Mouse (Mus musculus): ENCODE measurements at regions not wholly inside any gene's neighbourhood (a gene's known extent, or its start where the extent isn't known, plus 50 kb on each side); places are given as distances from the start of the nearest gene placed in this dataset.

- CTCF ChIA-PET: interaction anchor here in 1 of 4 experiments (0.5 kb wide), 1 partner anchor 1248 kb away, joined by 3 read pairs; no protein-coding TSS in a partner anchor
- POLR2A ChIA-PET: no interaction called here
Observed at GRCm38 (mm10) chr10:104367219-104367618, 173.4 kb downstream of the Gm4340 start.

GRCm38 (mm10) chr10:104374567-104374966, 180.7 kb downstream of the Gm4340 start:
- CTCF ChIA-PET: no interaction called here
- POLR2A ChIA-PET: no interaction called here

- CTCF ChIA-PET: no interaction called here
- POLR2A ChIA-PET: no interaction called here
Observed at GRCm38 (mm10) chr10:104388254-104388653, 194.4 kb downstream of the Gm4340 start.

- ChIA-PET POLR2A (no interaction called here), CTCF (no interaction called here)
Observed at GRCm38 (mm10) chr10:104395711-104396110, 201.9 kb downstream of the Gm4340 start.

- POLR2A ChIA-PET: no interaction called here
- CTCF ChIA-PET: no interaction called here
Observed at GRCm38 (mm10) chr10:104408751-104409150, 214.9 kb downstream of the Gm4340 start.

- ChIA-PET CTCF (no interaction called here), POLR2A (no interaction called here)
Observed at GRCm38 (mm10) chr10:104422541-104422940, 228.7 kb downstream of the Gm4340 start.

- ChIA-PET CTCF (no interaction called here), POLR2A (no interaction called here)
Observed at GRCm38 (mm10) chr10:104423161-104423560, 229.3 kb downstream of the Gm4340 start.

- POLR2A ChIA-PET: no interaction called here
- CTCF ChIA-PET: no interaction called here
Observed at GRCm38 (mm10) chr10:104423761-104424160, 229.9 kb downstream of the Gm4340 start.

GRCm38 (mm10) chr10:104444926-104445325, 251.1 kb downstream of the Gm4340 start:
- CTCF ChIA-PET: interaction anchor here in 1 of 4 experiments (0.6 kb wide), 1 partner anchor 944 kb away, joined by 5 read pairs; no protein-coding TSS in a partner anchor

GRCm38 (mm10) chr10:104455549-104456351, 261.9 kb downstream of the Gm4340 start:
- POLR2A ChIA-PET: no interaction called here
- CTCF ChIA-PET: no interaction called here

More at GRCm38 (mm10) chr10:104444926-104445325, 251.1 kb downstream of the Gm4340 start:
- POLR2A ChIA-PET: no interaction called here

- CTCF ChIA-PET: no interaction called here
- POLR2A ChIA-PET: no interaction called here
Observed at GRCm38 (mm10) chr10:104456352-104456725, 262.5 kb downstream of the Gm4340 start.

GRCm38 (mm10) chr10:104486226-104486944, 292.5 kb downstream of the Gm4340 start:
- CTCF ChIA-PET: no interaction called here

GRCm38 (mm10) chr10:104489301-104489700, 295.5 kb downstream of the Gm4340 start:
- POLR2A ChIA-PET: no interaction called here
- CTCF ChIA-PET: no interaction called here

More at GRCm38 (mm10) chr10:104486226-104486944, 292.5 kb downstream of the Gm4340 start:
- POLR2A ChIA-PET: interaction anchor here in 1 of 4 experiments (0.8 kb wide), 1 partner anchor 802 kb away, joined by 5 read pairs; no protein-coding TSS in a partner anchor

GRCm38 (mm10) chr10:104490943-104491631, 297.2 kb downstream of the Gm4340 start:
- ChIA-PET CTCF (no interaction called here), POLR2A (interaction anchor here in 1 of 4 experiments (0.8 kb wide), 1 partner anchor 30 kb away, joined by 3 read pairs; no protein-coding TSS in a partner anchor)
